Mouse (Mus musculus) lung, postnatal 10 days (tissue): ENCODE measurements around the gene Dab2ip.

ENCODE experiments used
- DNase-seq: peaks from one replicate; pipeline ENCODE4 v3.0.0; 2021

Gene Dab2ip

GRCm38 (mm10) chr2:35767834-35768537 lies 209.9 kb downstream of the Dab2ip start:
- DNase-seq = no peak

DNA sequence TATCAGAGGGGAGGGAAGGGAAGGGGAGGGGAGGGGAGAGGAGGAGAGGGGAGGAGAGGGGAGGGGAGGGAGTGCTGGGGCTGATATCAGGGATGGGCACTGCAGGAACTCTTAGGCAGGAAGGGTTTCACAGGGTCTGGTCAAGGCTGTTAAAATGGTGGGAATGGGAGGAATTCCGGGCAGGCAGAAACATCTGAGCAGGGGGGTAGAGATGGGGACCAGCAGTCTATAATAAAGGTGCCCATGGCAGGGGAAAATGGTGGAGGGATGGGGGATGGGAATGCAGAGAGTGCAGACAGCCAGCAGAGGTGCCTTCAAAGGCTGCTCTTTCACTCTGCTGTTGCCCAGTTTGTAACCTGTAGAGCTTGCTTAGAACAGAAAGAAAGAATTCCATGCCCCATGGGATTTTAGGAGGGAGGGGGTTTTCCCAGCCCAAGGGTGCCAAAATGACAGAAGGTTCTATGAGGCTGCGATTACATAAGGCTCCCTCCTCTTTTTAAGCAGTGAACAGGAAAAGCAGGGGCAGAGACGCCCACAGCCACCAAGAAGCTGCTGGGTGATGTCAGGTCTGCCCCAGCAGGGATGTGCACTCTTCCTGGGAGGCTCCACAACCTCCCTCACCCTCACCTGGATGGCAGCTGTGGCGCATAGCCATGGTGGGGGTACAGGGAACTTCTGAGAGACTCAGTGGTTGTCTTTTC lies 210.6 kb downstream of the Dab2ip start:
- DNase-seq = no peak

- DNase-seq = no peak
Measured at GRCm38 (mm10) chr2:35769398-35769797, 211.3 kb downstream of the Dab2ip start.

DNA sequence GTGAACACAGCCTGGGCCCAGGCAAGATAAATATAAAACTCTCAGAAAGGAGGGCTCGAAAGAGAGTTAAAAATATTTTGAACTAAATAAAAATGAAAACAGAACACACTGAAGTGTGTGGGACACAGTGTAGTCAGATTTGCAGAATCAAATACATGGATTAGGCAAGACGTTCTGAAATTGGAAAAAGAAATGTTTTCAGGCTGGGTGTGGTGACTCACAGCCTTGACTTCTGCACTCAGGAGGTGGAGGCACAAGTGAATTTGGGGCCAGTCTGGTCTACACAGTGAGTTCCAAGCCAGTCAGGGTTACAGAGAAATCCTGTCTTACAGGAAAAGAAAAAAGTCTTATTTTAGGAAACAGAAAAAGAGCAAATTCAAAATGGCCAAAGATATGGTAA lies 212.5 kb downstream of the Dab2ip start:
- DNase-seq = no peak

DNA sequence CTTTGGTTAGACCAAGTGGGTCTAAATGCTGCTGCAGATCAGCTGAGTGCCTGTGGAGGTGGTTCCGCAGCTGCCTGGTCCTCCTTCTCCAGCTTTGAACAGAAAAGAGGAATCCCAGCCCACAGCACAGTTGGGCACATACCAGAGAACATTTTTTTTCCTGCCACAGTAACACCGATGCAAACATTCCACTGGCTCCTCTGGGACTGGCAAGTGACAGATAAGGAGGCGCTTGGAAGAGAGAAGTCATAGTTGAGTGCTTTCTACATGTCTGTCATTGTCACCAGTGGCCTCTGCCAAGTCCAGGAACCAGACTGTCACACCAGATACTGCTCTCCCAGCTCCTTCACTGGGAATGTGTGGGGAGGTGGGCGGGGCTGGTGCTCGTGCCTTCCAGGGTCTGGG lies 217.6 kb downstream of the Dab2ip start:
- DNase-seq = peak; percentile 66

DNA sequence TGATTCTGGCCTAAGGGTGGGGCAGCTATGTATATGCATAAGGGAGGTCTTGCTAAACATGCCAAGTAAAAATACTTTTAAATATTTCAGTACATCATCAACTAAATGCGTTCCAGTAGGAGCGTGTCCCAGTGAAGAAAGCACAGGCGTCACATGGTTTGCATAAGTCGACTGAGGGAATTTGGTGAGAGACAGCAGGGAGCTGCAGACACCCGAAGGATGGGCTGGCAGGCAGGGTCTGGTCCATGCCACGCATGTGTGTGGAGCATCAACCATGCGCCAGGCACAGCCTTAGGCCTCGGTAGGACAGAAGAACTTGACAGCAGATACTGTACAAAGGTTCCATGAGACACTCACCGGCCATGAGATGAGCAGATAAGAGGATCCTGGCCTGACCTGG lies 218.9 kb downstream of the Dab2ip start:
- DNase-seq = no peak

DNA sequence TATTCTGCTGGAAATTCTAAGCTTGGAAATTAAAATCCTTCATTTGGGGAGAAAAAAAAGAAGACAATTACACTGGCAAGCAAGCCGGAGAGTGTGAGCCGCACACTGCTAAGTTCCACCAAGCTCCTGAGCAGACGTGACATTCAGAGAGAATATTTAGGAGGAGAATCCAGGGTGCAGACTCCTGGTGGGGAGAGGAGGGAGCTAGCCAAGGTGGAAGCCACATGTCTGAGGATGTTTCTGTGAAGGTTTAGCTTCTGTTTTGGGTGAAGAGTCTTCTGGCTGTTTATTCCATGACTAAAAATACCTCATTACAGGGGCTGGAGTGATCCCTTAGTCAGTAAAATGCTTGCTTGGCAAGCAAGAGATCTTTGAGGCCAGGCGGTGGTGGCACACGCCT lies 221.2 kb downstream of the Dab2ip start:
- no peak for DNase-seq
